Mouse (Mus musculus): ENCODE measurements around the gene Ap1g2. TPM values are rescaled to one million over a fixed set of nuclear protein-coding genes. Genes with fewer than 3 reads are reported as not detected.

The Ap1g2 gene
- polyA plus RNA-seq, 1 experiment from 2014 or later, result 9.8 TPM

Other genes starting within 250 kb of the Ap1g2 start
- 11.9 and 12.8 TPM in 2 replicates for gene Homez, start 235.6 kb downstream of the Ap1g2 start, polyA plus RNA-seq (2015; fragmentation: Nextera tagmentation; extraction: Ambion mirVana)
- 1.4 and 2.0 TPM in 2 replicates for gene Ppp1r3e, start 229.0 kb downstream of the Ap1g2 start, polyA plus RNA-seq (2015; fragmentation: Nextera tagmentation; extraction: Ambion mirVana)
- 3.4 and 4.1 TPM in 2 replicates for gene Bcl2l2, start 223.2 kb downstream of the Ap1g2 start, polyA plus RNA-seq (2015; fragmentation: Nextera tagmentation; extraction: Ambion mirVana)
- 0.30 TPM in 1 of 2 replicates, not detected in the other for gene Gm20521, start 223.2 kb downstream of the Ap1g2 start, polyA plus RNA-seq (2015; fragmentation: Nextera tagmentation; extraction: Ambion mirVana)
- 167 and 171 TPM in 2 replicates for gene Pabpn1, start 214.1 kb downstream of the Ap1g2 start, polyA plus RNA-seq (2015; fragmentation: Nextera tagmentation; extraction: Ambion mirVana)
- 90.8 and 102 TPM in 2 replicates for gene Slc22a17, start 193.5 kb downstream of the Ap1g2 start, polyA plus RNA-seq (2015; fragmentation: Nextera tagmentation; extraction: Ambion mirVana)
- gene Efs, start 180.5 kb downstream of the Ap1g2 start, polyA plus RNA-seq (2015; fragmentation: Nextera tagmentation; extraction: Ambion mirVana), result 28.2 and 30.5 TPM in 2 replicates
- gene Il25, start 173.9 kb downstream of the Ap1g2 start, polyA plus RNA-seq (2015; fragmentation: Nextera tagmentation; extraction: Ambion mirVana), result 0.23 and 0.52 TPM in 2 replicates
- gene Cmtm5, start 170.3 kb downstream of the Ap1g2 start, polyA plus RNA-seq (2015; fragmentation: Nextera tagmentation; extraction: Ambion mirVana), result 0.69 and 0.85 TPM in 2 replicates
- 0.32 and 0.91 TPM in 2 replicates for gene Myh6, start 139.7 kb downstream of the Ap1g2 start, polyA plus RNA-seq (2015; fragmentation: Nextera tagmentation; extraction: Ambion mirVana)
- not detected in 2 replicates for gene Gm17428, start 129.7 kb downstream of the Ap1g2 start, polyA plus RNA-seq (2015; fragmentation: Nextera tagmentation; extraction: Ambion mirVana)
- 2.5 and 7.0 TPM in 2 replicates for gene Myh7, start 112.0 kb downstream of the Ap1g2 start, polyA plus RNA-seq (2015; fragmentation: Nextera tagmentation; extraction: Ambion mirVana)
- 81.2 and 86.4 TPM in 2 replicates for gene Ngdn, start 91.1 kb downstream of the Ap1g2 start, polyA plus RNA-seq (2015; fragmentation: Nextera tagmentation; extraction: Ambion mirVana)
- 26.7 and 28.0 TPM in 2 replicates for gene Zfhx2, start 14.3 kb downstream of the Ap1g2 start, polyA plus RNA-seq (2015; fragmentation: Nextera tagmentation; extraction: Ambion mirVana)
- gene Thtpa, start 11.8 kb downstream of the Ap1g2 start, polyA plus RNA-seq (2015; fragmentation: Nextera tagmentation; extraction: Ambion mirVana), result 39.0 and 42.0 TPM in 2 replicates
- gene Jph4, start 10.3 kb upstream of the Ap1g2 start, polyA plus RNA-seq (2015; fragmentation: Nextera tagmentation; extraction: Ambion mirVana), result 17.5 and 17.7 TPM in 2 replicates
- gene Dhrs2, start 115.4 kb upstream of the Ap1g2 start, polyA plus RNA-seq (2015; fragmentation: Nextera tagmentation; extraction: Ambion mirVana), result not detected in 2 replicates